Mouse (Mus musculus): ENCODE data around the gene Ano7.

- TF ChIP-seq POLR2A (IDR thresholded peaks at IDR 0.05; ENCODE audit: insufficient read length, low read depth) = peak; percentile 86
- no peak for TF ChIP-seq TCF12 (IDR thresholded peaks at IDR 0.05; ENCODE audit: insufficient read depth, poor library complexity, severe bottlenecking)
- no peak for TF ChIP-seq USF1 (IDR thresholded peaks at IDR 0.05; ENCODE audit: low read depth)
- no peak for TF ChIP-seq CEBPB (IDR thresholded peaks at IDR 0.05; ENCODE audit: insufficient read depth, poor library complexity, severe bottlenecking)
- peak; percentile 85 for TF ChIP-seq POLR2AphosphoS2 (IDR thresholded peaks at IDR 0.05; ENCODE audit: insufficient read length, low read depth)
- no peak for TF ChIP-seq MYOG (IDR thresholded peaks at IDR 0.05; ENCODE audit: control insufficient read depth in 1 of 3, insufficient read depth in 1 of 3, insufficient read length in 2 of 3, low read depth in 2 of 3)
- no peak for TF ChIP-seq E2F4 (IDR thresholded peaks at IDR 0.05; ENCODE audit: insufficient read depth)
- no peak for TF ChIP-seq MAX (IDR thresholded peaks at IDR 0.05; ENCODE audit: low read depth)
- TF ChIP-seq REST (IDR thresholded peaks at IDR 0.05; ENCODE audit: insufficient read depth, insufficient read length) = no peak
- no peak for TF ChIP-seq TCF3 (IDR thresholded peaks at IDR 0.05; ENCODE audit: insufficient read length, low read depth)
- TF ChIP-seq MYOD1 (IDR thresholded peaks at IDR 0.05; ENCODE audit: control insufficient read depth in 1 of 3, insufficient read length in 2 of 3, low read depth in 2 of 3) = no peak
Observed at GRCm38 (mm10) chr1:93445111-93445821, 71.5 kb downstream of the Ano7 start.
